Mouse (Mus musculus): ENCODE measurements around the gene Abcc5. TPM values are rescaled to one million over a fixed set of nuclear protein-coding genes. Genes with fewer than 3 reads are reported as not detected.

Gene Abcc5
- polyA plus RNA-seq, 1 experiment from 2014 or later, result 86.0 TPM

DNA sequence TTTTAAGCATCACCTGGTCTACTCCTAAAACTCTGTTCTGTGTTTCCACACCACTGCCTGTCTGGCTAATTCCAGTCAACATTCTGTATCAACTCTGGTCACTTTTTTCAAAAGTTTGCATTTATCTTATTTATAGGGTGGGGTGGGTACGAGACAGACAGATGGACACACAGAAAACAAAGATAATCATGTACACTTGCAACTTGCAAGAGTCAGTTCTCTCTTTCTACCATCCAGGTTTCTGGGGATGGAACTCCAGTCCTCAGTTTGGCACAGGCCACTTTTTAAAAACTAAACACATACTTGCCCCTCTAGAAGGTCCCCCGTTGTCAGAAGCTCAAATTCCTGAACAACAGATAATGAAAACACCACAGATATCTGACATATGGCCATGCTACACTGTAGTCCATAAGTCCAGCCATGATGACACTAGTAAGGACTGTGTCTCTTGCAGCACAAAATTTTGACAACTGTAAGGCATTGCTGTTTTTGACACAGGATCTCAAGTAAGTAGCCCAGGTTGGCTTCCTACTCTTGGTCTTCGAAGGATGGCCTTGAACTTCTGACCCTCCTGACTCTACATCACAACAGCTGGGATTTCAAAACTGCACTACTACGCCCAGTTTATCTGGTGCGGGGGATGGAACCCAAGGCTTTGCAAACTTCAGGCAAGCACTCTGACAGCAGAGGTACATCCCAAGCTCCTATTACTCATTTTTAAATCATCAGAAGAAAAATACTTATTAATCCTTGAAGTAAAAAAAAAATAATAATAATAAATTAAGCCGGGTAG lies 3.1 kb downstream of the Abcc5 start:
- no peak for ATAC-seq (ENCODE audit: insufficient number of reproducible peaks, low FRiP score)
- Histone ChIP-seq H3K27ac (ENCODE audit: poor library complexity, severe bottlenecking) (no peak overlapping the region), H3K9ac (0 out of 2 replicates have a peak overlapping the region, but pooled peaks have one; percentile 18), H3K36me3 (peaks cover 31% of the 10 kb centered on the region), H3K27me3 (replicated peaks) (no peaks in the 10 kb centered on the region), H3K4me3 (no peak overlapping the region), H3K9me3 (replicated peaks) (no peaks in the 10 kb centered on the region), H3K4me2 (peak overlapping the region; percentile 38), H3K4me1 (replicated peaks) (peaks cover 20% of the 10 kb centered on the region)
- WGBS, result 65% methylated on average over 6 of the region's 6 CpGs

DNA sequence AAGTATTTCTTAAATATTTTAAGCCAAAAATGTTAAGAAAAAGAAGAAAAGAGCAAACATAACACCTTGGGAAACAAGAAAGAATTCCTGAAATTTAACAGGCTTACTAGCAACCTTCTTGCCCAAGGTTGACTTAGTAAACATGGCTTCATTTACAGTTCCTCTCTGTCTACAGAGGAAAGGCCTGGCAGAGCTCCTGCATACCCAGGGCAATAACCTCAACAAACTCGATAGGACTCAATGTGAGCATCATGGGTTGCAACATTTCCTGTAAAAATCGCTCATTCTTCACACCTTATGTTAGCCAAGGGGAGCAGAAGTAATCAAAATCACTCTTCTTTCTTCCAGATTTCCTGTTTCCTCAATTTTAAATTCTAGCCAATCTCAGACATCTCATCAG lies 8.1 kb downstream of the Abcc5 start:
- 84% methylated on average over 2 of the region's 2 CpGs for WGBS

GRCm38 (mm10) chr16:20416262-20416661 lies 9.9 kb downstream of the Abcc5 start:
- Histone ChIP-seq H3K9me3 (replicated peaks) (no peaks in the 10 kb centered on the region), H3K4me1 (replicated peaks) (peaks cover 17% of the 10 kb centered on the region), H3K4me2 (no peak overlapping the region), H3K36me3 (peaks cover 32% of the 10 kb centered on the region), H3K27me3 (replicated peaks) (no peaks in the 10 kb centered on the region), H3K27ac (ENCODE audit: poor library complexity, severe bottlenecking) (no peak overlapping the region), H3K4me3 (no peak overlapping the region), H3K9ac (no peak overlapping the region)
- 90% methylated on average over 2 of the region's 2 CpGs for WGBS
- no peak for ATAC-seq (ENCODE audit: insufficient number of reproducible peaks, low FRiP score)

More for the DNA sequence above, 8.1 kb downstream of the Abcc5 start:
- H3K4me2 ChIP-seq, result no peak overlapping the region
- peaks cover 42% of the 10 kb centered on the region for H3K36me3 ChIP-seq
- H3K4me1 ChIP-seq (replicated peaks), result peaks cover 19% of the 10 kb centered on the region
- no peaks in the 10 kb centered on the region for H3K27me3 ChIP-seq (replicated peaks)
- H3K27ac ChIP-seq (ENCODE audit: poor library complexity, severe bottlenecking), result no peak overlapping the region
- no peaks in the 10 kb centered on the region for H3K9me3 ChIP-seq (replicated peaks)
- no peak overlapping the region for H3K4me3 ChIP-seq
- H3K9ac ChIP-seq, result no peak overlapping the region
- ATAC-seq (ENCODE audit: insufficient number of reproducible peaks, low FRiP score), result no peak

DNA sequence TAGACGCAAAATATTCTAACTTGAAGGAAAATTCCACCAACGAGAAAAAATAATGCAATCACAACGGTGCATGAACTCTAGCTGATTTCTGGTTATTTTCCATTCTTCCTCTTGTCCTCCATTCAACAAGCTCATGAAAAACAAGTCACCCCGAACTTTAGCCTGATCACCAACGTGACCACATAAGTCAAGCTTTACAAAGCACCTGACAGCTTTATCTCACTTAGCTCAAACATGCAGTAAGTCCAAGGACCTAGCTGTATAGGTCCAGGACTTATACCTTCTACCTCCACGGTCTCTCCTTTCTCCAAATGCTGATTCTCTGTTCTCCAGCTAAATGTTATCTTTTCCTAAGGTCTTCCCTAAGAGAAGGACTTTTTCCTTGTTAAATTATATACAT lies 10.4 kb downstream of the Abcc5 start:
- Histone ChIP-seq H3K9ac (no peak overlapping the region), H3K36me3 (peaks cover 27% of the 10 kb centered on the region), H3K27me3 (replicated peaks) (no peaks in the 10 kb centered on the region), H3K4me3 (no peak overlapping the region), H3K4me2 (no peak overlapping the region), H3K4me1 (replicated peaks) (peaks cover 17% of the 10 kb centered on the region), H3K9me3 (replicated peaks) (no peaks in the 10 kb centered on the region), H3K27ac (ENCODE audit: poor library complexity, severe bottlenecking) (no peak overlapping the region)
- ATAC-seq (ENCODE audit: insufficient number of reproducible peaks, low FRiP score), result no peak
- WGBS, result 82% methylated on average over 6 of the region's 6 CpGs

GRCm38 (mm10) chr16:20415211-20415610 lies 11.0 kb downstream of the Abcc5 start:
- Histone ChIP-seq H3K36me3 (peaks cover 24% of the 10 kb centered on the region), H3K4me1 (replicated peaks) (peaks cover 17% of the 10 kb centered on the region), H3K9me3 (replicated peaks) (no peaks in the 10 kb centered on the region), H3K9ac (no peak overlapping the region), H3K4me3 (no peak overlapping the region), H3K27me3 (replicated peaks) (no peaks in the 10 kb centered on the region), H3K4me2 (no peak overlapping the region), H3K27ac (ENCODE audit: poor library complexity, severe bottlenecking) (no peak overlapping the region)
- WGBS, result 71% methylated on average over 2 of the region's 2 CpGs
- no peak for ATAC-seq (ENCODE audit: insufficient number of reproducible peaks, low FRiP score)

DNA sequence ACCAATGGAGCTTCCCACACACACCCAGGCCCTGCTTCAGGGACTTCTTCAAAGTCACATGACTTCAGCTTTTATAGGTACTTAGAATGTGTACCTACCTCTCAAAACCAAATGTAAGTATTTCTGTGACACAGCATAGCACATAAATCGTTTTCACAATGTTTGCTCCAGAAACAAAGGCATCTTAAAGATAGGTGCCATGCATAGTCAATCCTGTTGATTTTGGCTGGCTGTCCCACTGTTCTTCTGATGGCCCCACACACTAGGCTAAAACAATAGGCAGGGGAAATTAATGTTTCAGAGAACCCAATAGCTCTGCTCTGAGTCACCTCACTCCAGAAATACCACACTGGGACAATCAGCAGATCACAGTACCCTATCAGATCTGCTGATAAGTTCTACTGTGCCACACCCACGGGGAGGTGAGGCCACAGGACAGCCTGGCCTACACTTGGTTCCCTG lies 12.3 kb downstream of the Abcc5 start:
- Histone ChIP-seq H3K27me3 (replicated peaks) (no peaks in the 10 kb centered on the region), H3K4me1 (replicated peaks) (peaks cover 17% of the 10 kb centered on the region), H3K27ac (ENCODE audit: poor library complexity, severe bottlenecking) (no peak overlapping the region), H3K4me3 (no peak overlapping the region), H3K9me3 (replicated peaks) (no peaks in the 10 kb centered on the region), H3K4me2 (no peak overlapping the region), H3K36me3 (peaks cover 20% of the 10 kb centered on the region), H3K9ac (no peak overlapping the region)
- WGBS, result 60% methylated on average over 2 of the region's 2 CpGs
- no peak for ATAC-seq (ENCODE audit: insufficient number of reproducible peaks, low FRiP score)

GRCm38 (mm10) chr16:20411958-20412570 lies 14.1 kb downstream of the Abcc5 start:
- peaks cover 18% of the 10 kb centered on the region for H3K36me3 ChIP-seq
- H3K27me3 ChIP-seq (replicated peaks), result no peaks in the 10 kb centered on the region
- ATAC-seq (ENCODE audit: insufficient number of reproducible peaks, low FRiP score), result no peak
- H3K9me3 ChIP-seq (replicated peaks), result no peaks in the 10 kb centered on the region
- peaks cover 17% of the 10 kb centered on the region for H3K4me1 ChIP-seq (replicated peaks)
- no peak overlapping the region for H3K27ac ChIP-seq (ENCODE audit: poor library complexity, severe bottlenecking)
- WGBS, result 86% methylated on average over 8 of the region's 8 CpGs
- no peak overlapping the region for H3K4me2 ChIP-seq
- no peak overlapping the region for H3K9ac ChIP-seq
- H3K4me3 ChIP-seq, result no peak overlapping the region

GRCm38 (mm10) chr16:20405335-20405734 lies 20.9 kb downstream of the Abcc5 start:
- no peak overlapping the region for H3K9ac ChIP-seq
- H3K36me3 ChIP-seq, result peaks cover 59% of the 10 kb centered on the region
- 88% methylated on average over 4 of the region's 4 CpGs for WGBS
- H3K27ac ChIP-seq (ENCODE audit: poor library complexity, severe bottlenecking), result no peak overlapping the region
- no peaks in the 10 kb centered on the region for H3K9me3 ChIP-seq (replicated peaks)
- no peaks in the 10 kb centered on the region for H3K4me1 ChIP-seq (replicated peaks)
- no peak overlapping the region for H3K4me3 ChIP-seq
- no peak for ATAC-seq (ENCODE audit: insufficient number of reproducible peaks, low FRiP score)
- no peaks in the 10 kb centered on the region for H3K27me3 ChIP-seq (replicated peaks)
- no peak overlapping the region for H3K4me2 ChIP-seq

GRCm38 (mm10) chr16:20403327-20403726 lies 22.9 kb downstream of the Abcc5 start:
- no peaks in the 10 kb centered on the region for H3K4me1 ChIP-seq (replicated peaks)
- no peak for ATAC-seq (ENCODE audit: insufficient number of reproducible peaks, low FRiP score)
- H3K36me3 ChIP-seq, result peaks cover 70% of the 10 kb centered on the region
- H3K27ac ChIP-seq (ENCODE audit: poor library complexity, severe bottlenecking), result no peak overlapping the region
- no peak overlapping the region for H3K4me3 ChIP-seq
- no peak overlapping the region for H3K4me2 ChIP-seq
- H3K9ac ChIP-seq, result no peak overlapping the region
- H3K9me3 ChIP-seq (replicated peaks), result no peaks in the 10 kb centered on the region
- H3K27me3 ChIP-seq (replicated peaks), result no peaks in the 10 kb centered on the region
- 94% methylated on average over 2 of the region's 2 CpGs for WGBS

- Histone ChIP-seq H3K4me1 (replicated peaks) (no peaks in the 10 kb centered on the region), H3K4me3 (no peak overlapping the region), H3K9me3 (replicated peaks) (no peaks in the 10 kb centered on the region), H3K27me3 (replicated peaks) (no peaks in the 10 kb centered on the region), H3K4me2 (no peak overlapping the region), H3K36me3 (peaks cover 74% of the 10 kb centered on the region), H3K9ac (no peak overlapping the region), H3K27ac (ENCODE audit: poor library complexity, severe bottlenecking) (no peak overlapping the region)
- ATAC-seq (ENCODE audit: insufficient number of reproducible peaks, low FRiP score), result no peak
- 86% methylated on average over 3 of the region's 3 CpGs for WGBS
Measured at GRCm38 (mm10) chr16:20401592-20401991, 24.6 kb downstream of the Abcc5 start.

DNA sequence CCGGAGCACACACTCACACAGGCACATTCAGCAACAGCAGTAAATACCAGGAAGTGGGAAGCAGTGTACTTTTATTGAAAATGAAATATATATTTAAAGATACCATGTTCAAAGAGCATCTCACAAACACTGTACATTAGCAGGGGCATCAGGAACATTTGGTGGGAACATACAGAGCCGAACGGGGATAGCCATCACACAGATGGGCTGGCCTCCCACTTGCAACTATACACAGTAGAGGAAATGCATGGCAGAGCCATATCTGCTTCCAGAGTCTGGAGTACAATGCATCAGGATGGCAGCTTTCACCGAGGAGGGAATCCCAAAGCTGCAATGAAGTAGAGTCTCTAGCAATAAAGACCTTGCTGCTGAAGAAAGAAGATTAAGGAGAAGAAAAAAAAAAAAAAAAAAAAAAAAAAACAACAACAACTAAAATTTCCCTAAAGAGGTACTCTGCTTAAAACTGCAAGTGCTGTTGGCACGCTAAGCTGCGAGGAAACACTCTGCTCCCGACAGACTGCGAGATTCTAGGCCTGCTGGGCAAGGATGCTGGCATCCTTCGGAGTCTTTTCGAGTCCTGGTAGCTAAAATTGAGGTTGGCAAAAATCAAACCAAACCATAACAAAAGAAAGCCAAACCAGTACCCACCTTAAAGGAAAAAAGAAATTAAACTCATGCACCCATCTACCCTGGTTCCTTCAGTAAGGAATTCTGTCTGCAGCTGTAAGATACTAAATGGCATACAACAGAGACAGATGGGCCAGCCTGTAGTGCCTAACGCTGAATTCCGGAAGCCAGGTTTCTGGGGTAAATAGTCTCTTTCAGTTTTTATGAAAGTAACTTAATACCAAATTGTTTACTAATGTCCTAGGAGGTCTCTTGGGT lies 25.2 kb downstream of the Abcc5 start:
- no peak overlapping the region for H3K9ac ChIP-seq
- H3K27me3 ChIP-seq (replicated peaks), result no peaks in the 10 kb centered on the region
- H3K4me3 ChIP-seq, result no peak overlapping the region
- H3K27ac ChIP-seq (ENCODE audit: poor library complexity, severe bottlenecking), result no peak overlapping the region
- H3K4me1 ChIP-seq (replicated peaks), result no peaks in the 10 kb centered on the region
- 93% methylated on average over 12 of the region's 12 CpGs for WGBS
- H3K9me3 ChIP-seq (replicated peaks), result no peaks in the 10 kb centered on the region
- no peak for ATAC-seq (ENCODE audit: insufficient number of reproducible peaks, low FRiP score)
- H3K36me3 ChIP-seq, result peaks cover 81% of the 10 kb centered on the region
- no peak overlapping the region for H3K4me2 ChIP-seq
